Mouse (Mus musculus): Measurements from ENCODE around the gene Nfatc4.

The Nfatc4 gene

DNA sequence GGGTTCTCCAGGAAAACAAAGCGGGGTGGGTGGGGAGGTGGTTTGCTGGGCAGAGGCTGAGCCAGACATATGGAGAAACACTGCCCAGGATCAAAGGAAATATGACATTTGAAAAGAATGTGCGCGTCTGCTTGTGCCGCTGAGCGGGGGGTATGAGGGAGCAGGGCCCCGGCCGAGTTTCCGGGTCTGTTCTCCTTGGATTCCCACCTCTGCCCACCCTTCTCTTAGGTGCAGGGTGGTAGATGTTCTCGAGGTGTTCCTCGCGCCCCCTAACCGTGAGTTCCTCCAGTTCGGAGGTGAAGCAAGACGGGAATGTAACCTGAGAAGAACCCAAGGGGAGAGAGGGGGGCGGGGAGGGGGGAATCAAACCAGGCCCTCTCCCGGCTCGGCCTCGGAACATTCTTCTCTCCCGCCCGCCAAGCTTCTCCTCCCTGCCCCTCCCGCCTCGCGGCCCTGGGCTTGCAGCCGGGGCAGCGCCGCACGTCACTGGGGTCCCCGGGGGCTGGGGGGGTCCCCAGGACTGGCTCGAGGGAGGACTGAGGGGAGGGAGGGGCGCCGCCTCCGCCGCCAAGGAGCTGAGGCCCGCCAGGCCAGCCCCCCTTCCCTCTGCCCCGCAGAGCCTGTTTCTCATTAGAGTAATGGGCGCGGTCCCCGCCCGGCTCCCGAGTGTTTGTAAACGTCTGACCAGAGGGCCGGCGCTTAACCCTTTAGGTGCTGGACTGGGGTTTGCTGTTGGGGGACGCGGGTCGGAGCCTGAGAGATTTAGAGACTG lies at the start of gene Nfatc4:
TSS of gene Nfatc4 (plus strand) at position 154 of the 772 bp plus-strand sequence.
- DNase-seq (ENCODE audit: low spot score in 2 of 2) = no peak

DNA sequence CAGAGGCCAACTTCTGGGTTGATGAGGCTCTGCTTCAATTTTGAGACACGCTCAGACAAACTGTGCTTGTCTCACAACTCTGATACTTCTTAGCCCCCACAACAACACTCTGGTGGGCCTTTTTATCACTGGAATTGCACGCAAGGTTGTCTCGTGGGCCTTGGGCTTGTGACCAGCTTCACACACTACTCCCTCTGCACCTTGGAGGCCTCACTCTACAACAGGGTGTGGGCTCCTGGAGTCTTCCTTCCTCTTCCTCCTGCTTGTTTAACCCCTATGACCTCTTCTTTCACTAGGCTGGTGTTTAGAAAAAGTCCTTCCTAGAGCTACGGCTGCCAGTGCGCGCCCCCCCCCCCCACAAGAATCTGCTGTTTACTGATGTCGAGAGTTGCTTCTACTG lies 46.2 kb upstream of the Nfatc4 start:
- DNase-seq (ENCODE audit: low spot score in 2 of 2) = no peak

DNA sequence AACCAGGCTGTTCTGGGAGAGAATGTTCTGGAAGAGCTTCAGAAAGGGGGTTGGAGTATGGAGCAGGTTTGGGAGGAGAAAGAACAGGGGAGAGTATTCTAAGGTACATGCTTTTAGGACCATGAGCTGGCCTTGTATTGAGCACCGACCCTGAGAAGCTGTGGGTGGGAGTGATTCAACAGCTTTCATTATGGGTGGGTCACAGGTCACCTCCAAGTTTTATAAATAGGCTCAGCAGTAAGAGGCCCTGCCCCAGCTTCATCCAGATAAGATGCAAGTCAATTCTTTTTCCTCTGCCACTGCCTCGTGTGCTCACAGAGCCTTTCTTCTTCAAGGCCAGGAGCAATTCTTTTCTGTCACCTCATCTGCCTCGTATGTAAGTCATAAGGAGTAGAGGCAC lies 45.8 kb upstream of the Nfatc4 start:
- no peak for DNase-seq (ENCODE audit: low spot score in 2 of 2)

DNA sequence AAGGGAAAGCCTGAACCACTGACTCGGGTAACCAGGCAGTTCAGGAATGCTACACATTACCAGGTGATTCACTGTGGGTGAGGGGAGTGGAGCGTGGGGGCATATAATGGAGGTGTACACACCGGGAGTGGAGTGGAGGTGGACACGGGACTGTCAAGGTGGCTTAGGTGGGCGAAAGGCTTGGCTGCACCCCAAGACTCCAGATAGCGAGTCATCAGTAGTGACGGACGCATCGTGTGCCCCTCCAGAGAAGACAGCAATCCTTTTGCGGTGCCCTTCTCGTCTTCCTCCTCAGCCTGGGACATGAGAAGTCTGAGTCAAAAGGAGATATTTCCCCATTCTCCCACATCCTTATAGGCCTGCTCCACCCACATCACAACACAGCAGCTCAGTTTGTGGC lies 45.1 kb upstream of the Nfatc4 start:
- no peak for DNase-seq (ENCODE audit: low spot score in 2 of 2)

DNA sequence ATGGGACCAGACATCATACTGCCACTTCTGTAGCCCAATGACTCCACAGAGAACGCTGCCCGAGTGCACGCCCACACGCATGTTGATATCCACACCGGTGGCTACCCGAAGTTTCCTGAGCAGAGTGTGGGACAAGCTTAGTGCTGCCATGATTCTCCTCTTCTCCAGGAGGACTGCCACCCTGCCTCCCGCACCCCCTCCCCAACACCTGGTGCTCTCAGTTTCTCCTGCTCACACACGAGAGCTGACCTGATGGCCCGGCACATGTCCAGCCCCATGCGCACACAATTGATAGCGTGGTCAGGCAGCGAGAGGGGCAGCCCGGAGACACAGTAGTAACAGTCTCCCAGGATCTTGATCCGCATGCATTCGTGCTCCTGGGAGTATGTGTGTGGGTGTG lies 44.3 kb upstream of the Nfatc4 start:
- DNase-seq (ENCODE audit: low spot score in 2 of 2) = peak in 1 of 2 experiments; percentile 3

DNA sequence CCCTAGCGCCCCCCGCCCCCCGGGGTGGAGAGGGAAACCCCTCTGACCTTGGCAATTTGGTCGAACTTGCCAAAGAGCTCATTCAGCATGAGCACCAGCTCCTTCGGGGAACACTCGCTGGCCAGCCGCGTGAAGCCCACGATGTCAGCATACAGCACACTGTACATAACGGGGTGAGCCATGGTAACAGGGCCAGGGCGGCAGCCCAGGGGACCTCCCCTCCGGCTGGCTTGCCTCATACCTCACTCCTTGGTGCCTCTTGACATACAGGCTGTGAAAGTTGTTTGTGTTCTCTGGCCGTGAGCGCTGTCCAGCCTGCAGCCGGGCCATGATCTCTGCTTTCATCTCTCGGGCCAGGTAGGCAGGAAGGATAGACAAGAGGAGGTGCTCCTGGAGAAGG lies 43.3 kb upstream of the Nfatc4 start:
- DNase-seq (ENCODE audit: low spot score in 2 of 2) = peak in 1 of 2 experiments; percentile 3

DNA sequence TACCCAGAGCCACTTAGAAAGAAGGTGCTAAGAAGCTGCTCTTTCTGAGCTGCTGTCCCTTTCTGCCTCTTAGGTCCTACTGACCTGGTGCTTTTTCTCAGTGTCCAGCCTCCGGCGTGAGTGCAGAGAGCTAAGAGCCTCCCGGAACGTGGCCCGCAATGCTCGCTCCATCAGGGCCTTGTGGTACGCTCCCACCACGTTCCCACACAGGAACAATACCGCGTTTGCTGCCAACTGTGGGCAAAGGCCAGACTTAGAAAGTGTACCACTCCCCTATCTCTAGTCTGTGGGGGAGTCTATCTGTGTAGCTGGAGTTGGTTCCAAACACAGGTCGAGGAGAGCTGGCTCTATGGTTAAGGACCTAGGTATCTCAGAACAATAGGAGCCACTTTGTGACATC lies 42.2 kb upstream of the Nfatc4 start:
- no peak for DNase-seq (ENCODE audit: low spot score in 2 of 2)

DNA sequence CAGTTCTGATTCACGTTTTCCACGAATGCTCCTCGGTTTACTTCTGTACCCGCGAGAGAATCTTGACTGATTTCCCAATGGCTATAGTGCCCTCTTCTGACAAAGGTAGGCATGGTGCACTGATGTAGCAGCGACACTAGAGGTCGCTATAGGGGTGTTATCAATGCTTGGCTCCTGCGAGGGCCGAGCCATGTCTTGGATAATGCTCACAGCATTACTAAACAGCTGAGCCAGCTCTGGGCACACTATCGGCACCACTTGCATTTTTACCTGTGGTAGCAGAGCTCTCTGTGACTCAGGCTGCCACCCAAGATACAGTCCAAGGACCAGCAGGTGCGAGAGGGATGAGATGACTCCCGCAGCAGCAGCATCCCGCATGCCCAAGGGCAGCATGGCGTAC lies 41.6 kb upstream of the Nfatc4 start:
- no peak for DNase-seq (ENCODE audit: low spot score in 2 of 2)

DNA sequence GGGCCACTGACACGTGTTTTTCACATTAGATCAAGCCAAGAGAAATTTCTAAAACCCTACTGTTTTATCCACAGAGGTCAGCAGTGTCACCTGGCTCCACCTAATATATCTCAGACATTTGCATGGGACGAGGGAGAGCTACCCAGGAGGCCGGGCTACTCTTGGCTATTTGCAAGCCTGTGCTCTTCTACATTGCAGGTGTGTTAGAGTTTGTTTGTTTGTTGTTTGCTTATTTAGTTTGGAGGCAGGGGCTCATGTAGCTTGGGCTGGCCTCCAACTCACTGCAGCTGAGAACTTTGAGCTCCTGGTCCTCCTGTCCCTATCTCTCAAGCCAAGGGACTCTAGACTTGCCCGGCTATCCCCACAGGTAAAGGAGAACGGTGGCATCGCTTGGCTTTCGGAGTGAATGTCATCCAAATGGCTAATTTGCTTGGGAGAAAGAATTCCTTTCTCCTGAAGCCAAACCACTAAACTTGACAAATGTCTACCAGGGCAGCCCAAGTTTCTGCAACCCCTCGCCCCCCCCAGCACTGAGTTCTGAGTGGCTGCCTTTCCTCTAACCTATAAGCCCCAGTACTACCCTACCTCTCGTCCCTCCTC lies 40.5 kb upstream of the Nfatc4 start:
- DNase-seq (ENCODE audit: low spot score in 2 of 2) = no peak

DNA sequence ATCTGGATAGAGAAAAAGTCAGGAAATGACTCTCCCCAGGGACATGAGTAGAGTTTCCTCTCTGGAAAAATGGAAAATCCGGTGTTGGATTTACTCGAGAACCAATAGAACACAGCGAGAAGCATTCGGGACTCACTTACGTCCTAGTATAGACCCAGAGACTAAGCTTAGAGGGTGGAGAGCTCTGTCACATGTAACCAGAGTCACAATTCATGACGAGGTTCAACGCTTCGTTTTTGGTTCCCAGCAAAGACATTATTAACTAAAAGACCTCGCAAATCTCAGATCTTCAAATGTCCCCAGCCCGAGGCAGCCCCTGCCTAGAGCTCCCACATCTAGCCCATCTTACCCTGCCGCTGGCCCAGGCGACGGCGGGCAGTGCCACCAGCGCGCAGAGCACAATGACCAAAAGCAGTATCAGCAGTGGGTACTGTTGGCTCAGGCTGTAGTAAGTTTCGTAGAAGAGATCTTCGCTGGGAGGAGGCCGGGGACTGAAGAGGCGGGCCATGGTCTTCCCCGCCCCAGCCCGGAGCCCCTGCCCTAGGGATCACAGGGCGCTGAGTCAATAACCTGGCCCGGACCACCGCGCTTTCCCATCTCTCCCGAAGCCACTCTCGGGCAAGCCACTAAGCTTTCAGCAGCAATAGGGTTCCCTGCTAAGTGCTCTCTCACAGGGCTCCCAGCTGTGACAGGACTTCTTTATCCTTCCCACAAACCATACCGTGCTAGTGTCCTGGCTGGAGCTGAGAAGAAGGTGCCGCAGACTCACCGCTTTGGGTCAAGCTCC lies 39.6 kb upstream of the Nfatc4 start:
- DNase-seq (ENCODE audit: low spot score in 2 of 2) = no peak

DNA sequence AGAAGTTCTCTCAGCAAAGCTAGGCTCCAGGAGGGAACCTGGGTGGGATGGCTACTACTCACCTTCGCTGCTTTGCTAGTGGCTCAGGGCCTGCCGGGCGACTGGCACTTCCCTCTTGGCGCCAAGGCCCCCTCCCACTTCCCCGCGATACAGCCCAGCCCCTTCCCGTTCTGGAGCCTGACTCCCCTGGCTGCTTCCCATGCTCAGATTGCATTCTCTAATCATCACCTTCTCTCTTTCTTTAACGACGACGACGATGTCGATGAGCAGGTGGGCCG lies 39.0 kb upstream of the Nfatc4 start, which contains the start of gene Adcy4:
TSS of gene Adcy4 (minus strand) at position 138 of the 278 bp plus-strand sequence.
- DNase-seq (ENCODE audit: low spot score in 2 of 2) = no peak

DNA sequence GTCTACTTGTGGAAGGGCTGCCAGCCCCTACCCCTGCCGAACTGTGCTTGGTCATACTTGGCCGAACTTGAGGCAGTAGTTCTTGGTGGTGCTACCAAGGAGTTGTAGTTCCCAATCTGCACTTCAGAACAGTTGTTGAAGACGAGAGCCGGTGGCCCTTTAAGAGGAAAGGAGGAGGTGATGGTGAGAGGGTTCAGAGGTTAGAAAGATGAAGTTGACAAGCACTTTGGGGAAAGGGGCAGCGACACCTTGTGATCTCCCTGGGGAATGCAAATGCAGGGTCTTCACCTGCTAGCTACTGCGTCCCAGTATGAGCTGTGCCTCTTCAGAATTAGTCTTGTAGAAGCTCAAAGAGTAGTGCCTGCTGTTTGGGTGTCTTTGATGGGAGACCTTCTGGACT lies 37.7 kb upstream of the Nfatc4 start:
- no peak for DNase-seq (ENCODE audit: low spot score in 2 of 2)

DNA sequence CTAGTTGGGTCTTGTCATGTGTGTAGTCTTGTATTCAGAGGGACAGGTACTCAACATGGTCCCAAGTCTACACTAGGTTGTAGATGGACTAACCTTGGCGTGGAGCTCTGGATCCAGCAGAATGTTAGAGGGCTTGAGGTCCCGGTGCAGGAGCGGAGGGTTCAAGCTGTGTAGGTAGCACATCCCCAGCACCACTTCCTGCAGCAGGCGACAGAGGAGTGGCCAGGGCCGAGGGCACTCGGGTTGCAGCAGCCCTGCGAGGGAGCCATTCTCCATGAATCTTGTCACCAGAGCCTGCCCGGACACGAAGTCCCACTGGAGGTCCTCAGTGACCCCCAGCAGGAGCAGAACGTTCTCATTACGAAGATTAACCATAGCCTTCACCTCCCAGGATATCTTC lies 35.2 kb upstream of the Nfatc4 start:
- no peak for DNase-seq (ENCODE audit: low spot score in 2 of 2)

DNA sequence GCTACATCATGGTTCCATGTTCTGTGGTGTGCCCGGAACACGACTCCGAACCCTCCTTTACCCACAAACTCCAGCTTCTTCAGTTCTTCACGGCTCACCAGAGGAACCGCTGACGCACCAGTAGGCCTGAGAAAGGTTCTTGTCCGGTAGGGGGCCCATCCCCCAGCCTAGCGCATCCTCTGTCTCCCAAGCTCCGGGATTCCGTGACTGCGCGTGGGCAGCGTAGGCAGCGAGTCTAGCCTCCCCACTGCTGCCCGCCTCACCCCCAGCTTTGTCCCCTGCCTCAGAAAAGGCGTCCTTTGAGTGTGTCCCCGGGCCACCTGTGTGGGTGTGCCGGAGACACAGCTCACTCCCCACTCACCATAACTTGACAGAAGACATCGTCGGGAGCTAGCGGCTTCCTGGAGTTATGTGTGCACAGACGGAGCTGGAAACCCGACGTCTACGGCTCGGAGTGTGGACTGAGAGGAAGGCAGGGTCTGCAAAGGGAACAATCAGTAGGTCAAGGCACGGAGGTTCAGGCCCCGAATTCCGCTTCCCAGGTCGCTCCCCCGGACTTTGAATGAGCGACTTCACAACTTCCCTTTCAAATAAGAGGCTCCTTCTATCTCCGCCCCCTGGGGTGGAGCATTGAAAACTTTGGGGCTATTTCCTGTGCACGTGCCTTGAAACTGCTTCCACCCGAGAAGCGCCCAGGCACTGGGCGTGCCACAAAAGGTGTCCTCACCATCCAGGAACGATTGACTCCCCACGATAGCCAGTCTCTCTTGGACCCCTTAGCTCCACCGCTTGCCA lies 34.5 kb upstream of the Nfatc4 start, which contains the start of gene Ripk3:
TSS of gene Ripk3 (minus strand) at position 610 of the 795 bp plus-strand sequence.
- DNase-seq (ENCODE audit: low spot score in 2 of 2) = no peak

DNA sequence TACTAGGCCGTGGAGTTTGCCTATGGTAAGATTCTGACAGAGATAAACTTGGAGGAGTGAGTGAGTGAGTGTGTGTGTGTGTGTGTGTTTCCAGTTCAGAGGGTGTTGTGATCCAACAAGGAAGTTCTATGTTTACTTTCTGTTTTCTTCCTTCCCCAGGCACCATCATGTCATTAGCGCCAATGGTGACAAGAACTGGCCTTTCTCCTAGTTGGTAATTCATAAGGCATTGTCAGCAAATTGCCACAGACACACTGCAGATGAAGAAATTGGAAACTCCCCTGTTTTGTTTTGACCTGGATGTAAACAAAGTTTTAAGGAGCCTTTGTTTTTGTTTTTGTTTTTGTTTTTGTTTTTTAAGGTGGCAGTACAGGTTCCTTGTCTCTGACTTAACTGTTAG lies 29.5 kb upstream of the Nfatc4 start:
- DNase-seq (ENCODE audit: low spot score in 2 of 2) = no peak

DNA sequence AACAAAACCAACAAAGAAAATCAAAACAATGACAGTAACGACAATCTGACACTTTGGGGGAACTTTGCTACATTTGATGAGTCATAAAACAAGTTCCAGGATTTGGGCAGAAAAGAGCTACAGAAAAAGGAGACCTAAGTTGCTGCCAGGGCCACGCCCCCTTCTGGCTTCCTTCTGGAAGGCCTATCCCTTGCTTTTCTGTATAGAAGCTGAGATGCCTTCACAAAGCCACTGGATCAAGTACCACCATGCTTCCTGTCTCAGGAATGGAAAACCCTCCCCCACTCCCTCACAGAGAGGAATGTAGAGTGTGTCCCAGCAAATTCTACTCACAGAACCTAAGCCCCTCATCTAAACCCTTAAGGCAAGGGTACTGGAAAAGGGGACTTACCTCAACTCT lies 29.0 kb upstream of the Nfatc4 start:
- DNase-seq (ENCODE audit: low spot score in 2 of 2) = no peak

DNA sequence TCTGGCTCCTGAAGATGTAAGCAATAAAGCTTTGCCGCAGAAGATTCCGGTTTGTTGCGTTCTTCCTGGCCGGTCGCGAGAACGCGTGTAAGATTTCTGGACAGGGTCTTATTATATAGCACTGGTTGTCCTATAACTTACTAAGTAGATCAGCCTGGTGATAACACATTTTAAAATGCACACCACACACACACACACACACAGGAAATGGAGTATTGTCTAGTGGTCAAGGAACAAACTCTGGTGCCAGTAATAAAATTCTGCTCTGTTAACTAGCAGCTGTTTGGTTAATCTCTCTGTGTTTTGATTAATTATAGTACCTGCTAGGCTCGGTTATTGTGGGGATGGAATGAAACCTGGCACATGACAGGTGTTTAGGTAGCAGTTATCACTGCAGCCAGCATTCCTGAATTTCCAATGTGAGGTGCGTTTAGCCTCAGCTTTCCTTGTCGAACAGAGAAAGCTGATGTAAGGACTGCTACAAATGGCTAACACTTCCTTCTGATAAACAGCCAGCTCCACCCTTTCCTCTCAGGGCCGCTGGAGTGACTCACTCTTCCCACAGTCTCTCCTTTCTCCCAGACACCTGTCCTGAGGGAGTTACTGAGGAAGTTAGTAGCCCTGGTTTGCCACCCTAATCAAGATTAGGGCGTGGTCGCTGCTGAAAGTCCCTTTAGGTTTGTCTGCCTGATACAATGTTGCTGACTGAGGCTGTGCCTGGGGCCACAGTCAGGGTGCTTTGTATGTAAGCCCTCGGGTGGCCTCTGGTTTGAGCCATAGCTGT lies 27.4 kb upstream of the Nfatc4 start:
- no peak for DNase-seq (ENCODE audit: low spot score in 2 of 2)

DNA sequence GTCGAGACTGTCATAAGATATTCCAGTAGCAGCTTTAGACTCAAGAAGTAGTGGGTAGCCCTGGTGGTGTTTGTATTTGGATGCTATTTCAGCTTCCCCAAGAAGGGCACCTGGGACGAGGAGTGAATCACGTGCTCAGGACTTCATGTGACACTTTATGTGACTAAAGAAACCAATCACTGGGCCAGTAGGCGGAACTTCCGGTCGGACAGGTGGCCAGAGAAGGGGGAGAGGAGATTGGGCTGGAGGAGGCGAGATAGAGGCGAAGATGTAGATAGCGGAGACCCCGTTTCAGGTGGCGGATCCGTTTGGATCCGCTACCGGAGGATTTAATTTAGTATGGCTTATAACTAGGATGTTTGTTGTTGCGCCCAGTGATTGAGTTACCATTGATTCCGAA lies 8.1 kb upstream of the Nfatc4 start:
- DNase-seq (ENCODE audit: low spot score in 2 of 2) = no peak

DNA sequence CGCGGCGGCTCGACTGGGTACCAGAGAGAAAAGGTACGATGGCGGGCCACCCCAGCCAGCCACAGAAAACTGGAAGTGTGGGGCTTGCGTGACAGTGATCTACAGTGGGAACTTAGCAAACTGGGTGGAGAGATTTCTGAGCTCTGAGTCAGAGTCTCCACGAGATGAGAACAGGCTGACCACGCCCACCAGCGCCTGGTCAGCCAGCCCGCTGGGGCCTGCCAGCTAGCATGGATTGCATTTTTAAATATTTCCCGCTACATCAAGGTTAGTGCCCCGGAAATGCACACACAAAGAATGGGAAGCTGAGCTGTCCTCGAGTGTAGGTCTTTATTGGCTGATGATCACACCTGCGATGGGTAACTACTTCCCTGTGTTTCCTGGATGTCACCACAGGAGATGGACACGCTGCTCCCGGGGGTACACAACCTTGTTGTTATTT lies 7.6 kb upstream of the Nfatc4 start:
- DNase-seq (ENCODE audit: low spot score in 2 of 2) = no peak

DNA sequence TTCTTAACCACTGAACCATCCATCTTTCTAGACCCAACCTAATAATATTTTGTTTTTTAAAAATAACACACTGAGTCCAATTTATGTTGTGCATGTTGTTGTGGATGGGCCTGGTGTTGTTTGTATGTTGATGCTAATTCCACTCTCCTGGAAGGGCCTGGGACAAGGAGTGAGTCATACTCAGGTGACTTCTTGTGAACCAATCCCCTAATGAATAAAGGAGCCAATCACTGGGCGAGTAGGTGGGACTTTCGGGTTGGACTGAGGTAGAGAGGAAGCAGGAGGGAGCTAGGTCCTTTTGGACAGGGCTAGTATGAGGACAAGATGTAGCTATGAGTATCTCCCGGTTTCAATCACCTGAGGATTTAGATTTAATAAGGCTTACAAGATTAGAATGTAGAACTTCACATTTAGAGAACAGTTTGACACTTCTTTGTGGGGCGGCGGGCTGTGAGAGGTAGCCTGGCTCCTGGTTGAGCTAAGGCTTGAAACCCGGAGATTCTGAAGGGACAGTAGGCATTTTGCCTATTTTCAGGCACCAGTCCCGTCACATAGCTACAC lies 3.0 kb upstream of the Nfatc4 start:
- DNase-seq (ENCODE audit: low spot score in 2 of 2) = no peak

DNA sequence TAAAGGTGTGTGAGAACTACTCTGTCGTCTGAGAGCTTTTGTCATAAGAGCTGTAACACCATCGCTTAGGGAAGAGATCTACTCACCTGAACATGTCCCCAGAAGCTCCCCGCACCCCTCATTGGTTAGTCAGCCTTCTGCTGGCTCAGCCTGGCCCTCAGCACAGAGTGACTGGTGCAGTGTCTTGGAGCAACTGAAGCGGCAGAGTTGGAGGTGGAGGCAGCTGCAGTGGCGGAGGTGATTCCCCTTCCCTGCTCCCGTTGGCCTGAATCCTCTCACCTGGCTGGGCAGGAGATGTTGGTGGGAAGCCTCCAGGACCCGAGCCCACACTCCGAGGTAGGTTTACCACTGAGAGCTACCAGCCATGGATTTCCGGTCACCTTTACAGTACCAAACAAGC lies 2.4 kb upstream of the Nfatc4 start:
- DNase-seq (ENCODE audit: low spot score in 2 of 2) = no peak
